Mouse (Mus musculus) MEL (cell line): ENCODE measurements at regions not wholly inside any gene's neighbourhood (a gene's known extent, or its start where the extent isn't known, plus 50 kb on each side); places are given as distances from the start of the nearest gene placed in this dataset.

Experiments
- DNase-seq: peaks from one replicate; pipeline ENCODE4 v3.0.0; 2011; ENCODE audit warnings: low read depth, low spot score
- H3K27ac ChIP-seq: 2 replicates; pipeline ENCODE4 v1.5.1; 2012; ENCODE audit warnings: low read depth, mild to moderate bottlenecking, control low read depth, low read length, moderate library complexity; ENCODE audit not compliant: control insufficient read depth
- H3K27me3 ChIP-seq, 2 experiments: fragments of 150-350 bp in 1 of 2; sonication (generic) in 1 of 2; 2 replicates each; pipeline ENCODE4 v1.6.1; 2012; ENCODE audit warnings: low read length in 2 of 2, mild to moderate bottlenecking in 2 of 2, improper control_type of control experiment in 1 of 2, moderate library complexity in 1 of 2; ENCODE audit not compliant: insufficient read depth in 2 of 2, control insufficient read depth in 1 of 2
- H3K36me3 ChIP-seq, 2 experiments: 2 replicates each; pipeline ENCODE4 v1.6.1; 2012 to 2014; ENCODE audit warnings: low read length in 2 of 2, improper control_type of control experiment in 1 of 2, inconsistent platforms in 1 of 2, mild to moderate bottlenecking in 1 of 2; ENCODE audit not compliant: insufficient read depth in 2 of 2, control insufficient read depth in 1 of 2
- H3K4me1 ChIP-seq, 2 experiments: fragments of 150-350 bp in 1 of 2; sonication (generic) in 1 of 2; 2 replicates each; pipeline ENCODE4 v1.6.1; 2012; ENCODE audit warnings: low read length in 2 of 2, improper control_type of control experiment in 1 of 2, mild to moderate bottlenecking in 1 of 2; ENCODE audit not compliant: insufficient read depth in 2 of 2, control insufficient read depth in 1 of 2
- H3K4me3 ChIP-seq, 2 experiments: fragments of 150-350 bp in 1 of 2; sonication (generic) in 1 of 2; 2 replicates each; pipeline ENCODE4 v1.5.1; 2012; ENCODE audit warnings: low read depth in 2 of 2, low read length in 2 of 2, mild to moderate bottlenecking in 2 of 2, moderate library complexity in 2 of 2, control low read depth in 1 of 2, improper control_type of control experiment in 1 of 2; ENCODE audit not compliant: control insufficient read depth in 1 of 2, insufficient read depth in 1 of 2
- H3K79me2 ChIP-seq: 2 replicates; pipeline ENCODE4 v1.6.1; 2012; ENCODE audit warnings: mild to moderate bottlenecking, low read length, moderate library complexity; ENCODE audit not compliant: control insufficient read depth, poor library complexity, insufficient read depth
- H3K9ac ChIP-seq: 2 replicates; pipeline ENCODE4 v1.6.1; 2012; ENCODE audit warnings: low read depth, mild to moderate bottlenecking, control low read depth, low read length, moderate library complexity; ENCODE audit not compliant: control insufficient read depth, poor library complexity, severe bottlenecking
- H3K9me3 ChIP-seq: fragments of 150-350 bp; sonication (generic); replicated peaks from 2 replicates; pipeline ENCODE4 v1.6.1; 2012; ENCODE audit warnings: mild to moderate bottlenecking, low read length, improper control_type of control experiment, moderate library complexity; ENCODE audit not compliant: insufficient read depth
- CHD2 ChIP-seq: IDR thresholded peaks from 2 replicates; pipeline ENCODE4 v1.6.1; 2011; ENCODE audit warnings: low read length, improper control_type of control experiment
- CTCF ChIP-seq, 3 experiments: IDR thresholded peaks in 2 of 3; conservative IDR thresholded peaks in 1 of 3; 2 replicates each; pipeline ENCODE4 v1.5.1; 2011 to 2012; ENCODE audit warnings: low read length in 3 of 3, low read depth in 2 of 3, mild to moderate bottlenecking in 2 of 3, improper control_type of control experiment in 1 of 3, inconsistent platforms in 1 of 3, mixed read lengths in 1 of 3, moderate library complexity in 1 of 3; ENCODE audit not compliant: control insufficient read depth in 1 of 3, insufficient read depth in 1 of 3, poor library complexity in 1 of 3, severe bottlenecking in 1 of 3
- ELF1 ChIP-seq: IDR thresholded peaks from 2 replicates; pipeline ENCODE4 v1.6.1; 2014; ENCODE audit warnings: low read depth, mild to moderate bottlenecking, inconsistent platforms, low read length, improper control_type of control experiment, moderate library complexity
- EP300 ChIP-seq, 2 experiments: IDR thresholded peaks; 2 replicates each; pipeline ENCODE4 v1.6.1; 2011; ENCODE audit warnings: improper control_type of control experiment in 2 of 2, low read length in 2 of 2, low read depth in 1 of 2, mild to moderate bottlenecking in 1 of 2
- GATA1 ChIP-seq: IDR thresholded peaks from 2 replicates; pipeline ENCODE4 v1.6.1; 2011; ENCODE audit warnings: low read depth, low read length, improper control_type of control experiment
- HCFC1 ChIP-seq: IDR thresholded peaks from 2 replicates; pipeline ENCODE4 v1.6.1; 2012; ENCODE audit warnings: low read depth, mild to moderate bottlenecking, inconsistent platforms, low read length, improper control_type of control experiment, moderate library complexity
- JUND ChIP-seq: IDR thresholded peaks from 2 replicates; pipeline ENCODE4 v1.6.1; 2011; ENCODE audit warnings: low read depth, mild to moderate bottlenecking, improper control_type of control experiment, low read length
- KAT2A ChIP-seq: conservative IDR thresholded peaks from 2 replicates; pipeline ENCODE4 v1.6.1; 2012; ENCODE audit warnings: low read depth, low read length, improper control_type of control experiment, inconsistent platforms
- MAFK ChIP-seq: IDR thresholded peaks from 2 replicates; pipeline ENCODE4 v1.6.1; 2011; ENCODE audit warnings: low read depth, mild to moderate bottlenecking, low read length, improper control_type of control experiment, borderline replicate concordance
- MAX ChIP-seq: IDR thresholded peaks from 2 replicates; pipeline ENCODE4 v1.6.1; 2011; ENCODE audit warnings: low read length, improper control_type of control experiment
- MXI1 ChIP-seq: IDR thresholded peaks from 2 replicates; pipeline ENCODE4 v1.6.1; 2011; ENCODE audit warnings: mild to moderate bottlenecking, low read depth, low read length, improper control_type of control experiment
- MYB ChIP-seq: IDR thresholded peaks from 2 replicates; pipeline ENCODE4 v1.6.1; 2011; ENCODE audit warnings: mild to moderate bottlenecking, low read depth, low read length, improper control_type of control experiment
- MYC ChIP-seq: IDR thresholded peaks from 2 replicates; pipeline ENCODE4 v1.6.1; 2011; ENCODE audit warnings: low read depth, mild to moderate bottlenecking, low read length, improper control_type of control experiment, moderate library complexity
- POLR2A ChIP-seq, 2 experiments: IDR thresholded peaks; 2 replicates each; pipeline ENCODE4 v1.6.1; 2011 to 2012; ENCODE audit warnings: low read length in 2 of 2, mild to moderate bottlenecking in 2 of 2, control low read depth in 1 of 2, improper control_type of control experiment in 1 of 2, low read depth in 1 of 2, moderate library complexity in 1 of 2; ENCODE audit not compliant: control insufficient read depth in 1 of 2, insufficient read depth in 1 of 2, poor library complexity in 1 of 2
- RAD21 ChIP-seq: IDR thresholded peaks from 2 replicates; pipeline ENCODE4 v1.6.1; 2011; ENCODE audit warnings: mild to moderate bottlenecking, low read depth, low read length, improper control_type of control experiment
- SIN3A ChIP-seq: IDR thresholded peaks from 2 replicates; pipeline ENCODE4 v1.6.1; 2012; ENCODE audit warnings: low read length, improper control_type of control experiment, inconsistent platforms
- TBP ChIP-seq: IDR thresholded peaks from 2 replicates; pipeline ENCODE4 v1.8.0; 2011; ENCODE audit warnings: low read depth, low read length, improper control_type of control experiment
- TCF12 ChIP-seq: IDR thresholded peaks from 2 replicates; pipeline ENCODE4 v1.6.1; 2014; ENCODE audit warnings: low read depth, mild to moderate bottlenecking, inconsistent platforms, low read length, improper control_type of control experiment, moderate library complexity
- UBTF ChIP-seq: IDR thresholded peaks from 2 replicates; pipeline ENCODE4 v1.6.1; 2012; ENCODE audit warnings: low read depth, mild to moderate bottlenecking, inconsistent platforms, low read length, improper control_type of control experiment, moderate library complexity, borderline replicate concordance; ENCODE audit not compliant: insufficient read depth
- USF2 ChIP-seq, 2 experiments: IDR thresholded peaks; 2 replicates each; pipeline ENCODE4 v1.6.1; 2011 to 2012; ENCODE audit warnings: improper control_type of control experiment in 2 of 2, low read length in 2 of 2, borderline replicate concordance in 1 of 2, inconsistent platforms in 1 of 2, low read depth in 1 of 2, mild to moderate bottlenecking in 1 of 2; ENCODE audit not compliant: insufficient read depth in 1 of 2
- ZKSCAN1 ChIP-seq: IDR thresholded peaks from 2 replicates; pipeline ENCODE4 v1.6.1; 2012; ENCODE audit warnings: low read depth, mild to moderate bottlenecking, inconsistent platforms, low read length, improper control_type of control experiment, moderate library complexity
- ZMIZ1 ChIP-seq: IDR thresholded peaks from 2 replicates; pipeline ENCODE4 v1.6.1; 2012; ENCODE audit warnings: low read depth, mild to moderate bottlenecking, inconsistent platforms, low read length, improper control_type of control experiment, moderate library complexity

DNA sequence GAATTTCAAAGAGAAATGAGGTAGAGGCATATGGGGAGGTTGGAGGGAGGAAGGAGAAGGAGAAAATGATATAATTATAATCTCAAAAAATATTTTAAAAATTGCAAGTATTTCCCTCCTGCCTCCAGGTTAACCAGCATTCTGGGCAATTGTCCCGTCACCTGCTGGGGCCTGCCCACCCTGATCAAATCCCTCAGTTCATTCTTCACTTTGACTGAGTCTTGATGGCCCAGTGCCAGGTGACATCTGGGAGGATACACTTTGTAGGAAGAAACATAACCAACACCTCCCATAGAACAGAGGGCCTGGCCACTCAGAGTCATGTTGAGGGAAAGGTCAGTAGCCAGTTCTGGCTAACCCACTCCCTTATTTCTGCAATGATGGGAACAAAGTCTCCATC lies 360.8 kb upstream of the Ubash3b start:
- H3K27ac ChIP-seq, result no peak overlapping the region
- H3K36me3 ChIP-seq, result no peaks in the 10 kb centered on the region
- H3K9me3 ChIP-seq, result no peaks in the 10 kb centered on the region
- TF ChIP-seq JUND, result no peak
- TF ChIP-seq ZMIZ1, result no peak
- no peak for TF ChIP-seq MYB
- no peak for TF ChIP-seq ELF1
- TF ChIP-seq MAX, result no peak
- no peak for TF ChIP-seq EP300 (IDR thresholded peaks at IDR 0.05; ENCODE audit: low read depth in 1 of 2, low read length in 2 of 2)
- TF ChIP-seq UBTF, result no peak
- no peak for TF ChIP-seq RAD21
- H3K9ac ChIP-seq, result no peak overlapping the region
- H3K4me3 ChIP-seq, result no peak overlapping the region
- no peaks in the 10 kb centered on the region for H3K27me3 ChIP-seq
- no peak for DNase-seq
- H3K4me1 ChIP-seq, result no peaks in the 10 kb centered on the region
- no peaks in the 10 kb centered on the region for H3K79me2 ChIP-seq

DNA sequence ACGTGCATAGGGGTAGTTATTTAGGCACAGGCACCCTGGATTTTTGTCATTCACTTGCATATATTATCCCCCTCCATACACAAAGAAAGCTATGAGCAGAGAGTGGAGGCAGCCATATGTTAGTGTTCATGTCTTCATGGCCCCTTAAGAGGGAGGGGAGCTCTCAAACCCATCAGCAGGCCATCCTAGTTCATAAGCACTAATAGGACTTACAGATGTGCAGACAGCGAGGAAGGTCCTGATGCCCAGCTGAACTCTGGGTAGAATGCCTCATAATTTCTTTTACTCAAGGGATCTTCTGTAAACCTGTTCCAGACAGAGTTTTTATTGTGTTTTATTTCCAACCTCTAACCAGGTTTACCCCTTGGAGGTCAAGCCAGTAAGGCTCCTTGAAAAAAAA lies 356.3 kb upstream of the Ubash3b start:
- Histone ChIP-seq H3K36me3 (no peaks in the 10 kb centered on the region), H3K27me3 (no peaks in the 10 kb centered on the region), H3K79me2 (no peaks in the 10 kb centered on the region), H3K4me1 (no peaks in the 10 kb centered on the region), H3K9me3 (no peaks in the 10 kb centered on the region), H3K9ac (no peak overlapping the region), H3K4me3 (no peak overlapping the region), H3K27ac (no peak overlapping the region)
- no peak for TF ChIP-seq RAD21
- no peak for TF ChIP-seq USF2 (IDR thresholded peaks at IDR 0.05; ENCODE audit: borderline replicate concordance in 1 of 2, insufficient read depth in 1 of 2, low read depth in 1 of 2, low read length in 2 of 2)
- no peak for TF ChIP-seq EP300 (IDR thresholded peaks at IDR 0.05; ENCODE audit: low read depth in 1 of 2, low read length in 2 of 2)
- TF ChIP-seq CTCF (IDR thresholded peaks at IDR 0.05 in 2 of 3, conservative IDR thresholded peaks at IDR 0.05 in 1 of 3; ENCODE audit: control insufficient read depth in 1 of 3, insufficient read depth in 1 of 3, low read depth in 2 of 3, low read length in 3 of 3, poor library complexity in 1 of 3, severe bottlenecking in 1 of 3), result no peak
- no peak for TF ChIP-seq MYC
- TF ChIP-seq TBP, result no peak
- no peak for TF ChIP-seq SIN3A
- no peak for TF ChIP-seq MXI1
- TF ChIP-seq HCFC1, result no peak
- no peak for TF ChIP-seq TCF12
- no peak for TF ChIP-seq KAT2A
- TF ChIP-seq MAFK, result no peak
- TF ChIP-seq GATA1, result no peak
- no peak for TF ChIP-seq CHD2
- no peak for TF ChIP-seq ZKSCAN1
- no peak for TF ChIP-seq POLR2A (IDR thresholded peaks at IDR 0.05; ENCODE audit: control insufficient read depth in 1 of 2, insufficient read depth in 1 of 2, low read depth in 1 of 2, low read length in 2 of 2, poor library complexity in 1 of 2)
- no peak for DNase-seq
